Mouse (Mus musculus): ENCODE results near the gene Mylk2. TPM values are rescaled to one million over a fixed set of nuclear protein-coding genes. Genes with fewer than 3 reads are reported as not detected.

Gene Mylk2
- polyA plus RNA-seq, 1 experiment from 2014 or later: 1.3 TPM

- ATAC-seq (ENCODE audit: low read depth): 0 out of 2 replicates have a peak, but pooled peaks have one; percentile 18
- H3K4me1 ChIP-seq (ENCODE audit: control insufficient read depth, insufficient read depth, low read length): no peaks in the 10 kb centered on the region; the same call in 1 of the 2 replicates
- peak overlapping the region; percentile 48 for H3K9ac ChIP-seq (ENCODE audit: low read depth, low read length)
- H3K27ac ChIP-seq (replicated peaks; ENCODE audit: low read depth, low read length): no peak overlapping the region
- peaks cover 67% of the 10 kb centered on the region for H3K27me3 ChIP-seq (replicated peaks; ENCODE audit: control insufficient read depth, insufficient read depth, low read length)
- DNase-seq (ENCODE audit: low spot score): no peak
- no peaks in the 10 kb centered on the region for H3K9me3 ChIP-seq (ENCODE audit: control insufficient read depth, low read length)
- no peaks in the 10 kb centered on the region for H3K36me3 ChIP-seq (ENCODE audit: control insufficient read depth, insufficient read depth, low read length)
- peak overlapping the region; percentile 88 for H3K4me2 ChIP-seq (ENCODE audit: low read depth, low read length)
- 0% methylated on average over 19 of the region's 65 CpGs for WGBS
- peak overlapping the region; percentile 44 for H3K4me3 ChIP-seq (ENCODE audit: low read depth, low read length)
These were observed 31.9 kb downstream of the Mylk2 start for GRCm38 (mm10) chr2:152942898-152943515.

- DNase-seq (ENCODE audit: low spot score) (no peak), ATAC-seq (ENCODE audit: low read depth) (no peak)
- no peaks in the 10 kb centered on the region for H3K9me3 ChIP-seq (ENCODE audit: control insufficient read depth, low read length)
- no peaks in the 10 kb centered on the region; the same call in 1 of the 2 replicates for H3K4me1 ChIP-seq (ENCODE audit: control insufficient read depth, insufficient read depth, low read length)
- H3K4me2 ChIP-seq (ENCODE audit: low read depth, low read length): peak overlapping the region; percentile 88
- no peak overlapping the region for H3K27ac ChIP-seq (replicated peaks; ENCODE audit: low read depth, low read length)
- H3K36me3 ChIP-seq (ENCODE audit: control insufficient read depth, insufficient read depth, low read length): no peaks in the 10 kb centered on the region
- H3K27me3 ChIP-seq (replicated peaks; ENCODE audit: control insufficient read depth, insufficient read depth, low read length): peaks cover 67% of the 10 kb centered on the region
- H3K9ac ChIP-seq (ENCODE audit: low read depth, low read length): 0 out of 2 replicates have a peak overlapping the region, but pooled peaks have one; percentile 48
- WGBS: 7% methylated on average over 8 of the region's 8 CpGs
- peak overlapping the region; percentile 44 for H3K4me3 ChIP-seq (ENCODE audit: low read depth, low read length)
These were observed 32.4 kb downstream of the Mylk2 start for GRCm38 (mm10) chr2:152943568-152943967.

GRCm38 (mm10) chr2:152944013-152944412, 32.9 kb downstream of the Mylk2 start:
- Histone ChIP-seq H3K4me1 (ENCODE audit: control insufficient read depth, insufficient read depth, low read length) (no peaks in the 10 kb centered on the region; the same call in 1 of the 2 replicates), H3K9me3 (ENCODE audit: control insufficient read depth, low read length) (no peaks in the 10 kb centered on the region), H3K27me3 (replicated peaks; ENCODE audit: control insufficient read depth, insufficient read depth, low read length) (peaks cover 67% of the 10 kb centered on the region), H3K4me3 (ENCODE audit: low read depth, low read length) (no peak overlapping the region), H3K9ac (ENCODE audit: low read depth, low read length) (no peak overlapping the region), H3K27ac (replicated peaks; ENCODE audit: low read depth, low read length) (no peak overlapping the region), H3K4me2 (ENCODE audit: low read depth, low read length) (no peak overlapping the region), H3K36me3 (ENCODE audit: control insufficient read depth, insufficient read depth, low read length) (no peaks in the 10 kb centered on the region)
- WGBS: 54% methylated on average over 9 of the region's 9 CpGs
- no peak for ATAC-seq (ENCODE audit: low read depth)
- DNase-seq (ENCODE audit: low spot score): no peak

- no peak overlapping the region for H3K27ac ChIP-seq (replicated peaks; ENCODE audit: low read depth, low read length)
- no peaks in the 10 kb centered on the region for H3K9me3 ChIP-seq (ENCODE audit: control insufficient read depth, low read length)
- ATAC-seq (ENCODE audit: low read depth) (no peak), DNase-seq (ENCODE audit: low spot score) (no peak)
- H3K4me3 ChIP-seq (ENCODE audit: low read depth, low read length): no peak overlapping the region
- H3K27me3 ChIP-seq (replicated peaks; ENCODE audit: control insufficient read depth, insufficient read depth, low read length): peaks cover 66% of the 10 kb centered on the region
- 52% methylated on average over 7 of the region's 7 CpGs for WGBS
- H3K4me1 ChIP-seq (ENCODE audit: control insufficient read depth, insufficient read depth, low read length): no peaks in the 10 kb centered on the region; the same call in 1 of the 2 replicates
- H3K9ac ChIP-seq (ENCODE audit: low read depth, low read length): no peak overlapping the region
- H3K4me2 ChIP-seq (ENCODE audit: low read depth, low read length): no peak overlapping the region
- no peaks in the 10 kb centered on the region for H3K36me3 ChIP-seq (ENCODE audit: control insufficient read depth, insufficient read depth, low read length)
These were observed 35.9 kb downstream of the Mylk2 start for GRCm38 (mm10) chr2:152947098-152947497.

- H3K9ac ChIP-seq (ENCODE audit: low read depth, low read length): no peak overlapping the region
- WGBS: 77% methylated on average over 5 of the region's 5 CpGs
- H3K9me3 ChIP-seq (ENCODE audit: control insufficient read depth, low read length): no peaks in the 10 kb centered on the region
- peaks cover 62% of the 10 kb centered on the region for H3K27me3 ChIP-seq (replicated peaks; ENCODE audit: control insufficient read depth, insufficient read depth, low read length)
- H3K36me3 ChIP-seq (ENCODE audit: control insufficient read depth, insufficient read depth, low read length): no peaks in the 10 kb centered on the region
- no peak overlapping the region for H3K27ac ChIP-seq (replicated peaks; ENCODE audit: low read depth, low read length)
- DNase-seq (ENCODE audit: low spot score) (no peak), ATAC-seq (ENCODE audit: low read depth) (no peak)
- no peak overlapping the region for H3K4me2 ChIP-seq (ENCODE audit: low read depth, low read length)
- H3K4me1 ChIP-seq (ENCODE audit: control insufficient read depth, insufficient read depth, low read length): no peaks in the 10 kb centered on the region
- no peak overlapping the region for H3K4me3 ChIP-seq (ENCODE audit: low read depth, low read length)
These were observed 37.4 kb downstream of the Mylk2 start for GRCm38 (mm10) chr2:152948438-152949020.

GRCm38 (mm10) chr2:152950358-152951064, 39.4 kb downstream of the Mylk2 start:
- WGBS: 26% methylated on average over 10 of the region's 11 CpGs
- Histone ChIP-seq H3K4me1 (ENCODE audit: control insufficient read depth, insufficient read depth, low read length) (no peaks in the 10 kb centered on the region), H3K4me2 (ENCODE audit: low read depth, low read length) (peak overlapping the region; percentile 97), H3K27ac (replicated peaks; ENCODE audit: low read depth, low read length) (no peak overlapping the region), H3K9me3 (ENCODE audit: control insufficient read depth, low read length) (no peaks in the 10 kb centered on the region), H3K4me3 (ENCODE audit: low read depth, low read length) (peak overlapping the region; percentile 63; the same call in 1 of the 2 replicates), H3K27me3 (replicated peaks; ENCODE audit: control insufficient read depth, insufficient read depth, low read length) (peaks cover 47% of the 10 kb centered on the region), H3K9ac (ENCODE audit: low read depth, low read length) (peak overlapping the region; percentile 64), H3K36me3 (ENCODE audit: control insufficient read depth, insufficient read depth, low read length) (no peaks in the 10 kb centered on the region)
- ATAC-seq (ENCODE audit: low read depth) (no peak), DNase-seq (ENCODE audit: low spot score) (no peak)

GRCm38 (mm10) chr2:152951065-152951849, 40.1 kb downstream of the Mylk2 start, which contains the start of gene Dusp15:
Dusp15 (minus strand) TSS chr2:152951698.
- Histone ChIP-seq H3K27me3 (replicated peaks; ENCODE audit: control insufficient read depth, insufficient read depth, low read length) (peaks cover 40% of the 10 kb centered on the region), H3K9me3 (ENCODE audit: control insufficient read depth, low read length) (no peaks in the 10 kb centered on the region), H3K9ac (ENCODE audit: low read depth, low read length) (peak within 1 kb of the TSS; percentile 64), H3K4me1 (ENCODE audit: control insufficient read depth, insufficient read depth, low read length) (no peaks in the 10 kb centered on the region), H3K27ac (replicated peaks; ENCODE audit: low read depth, low read length) (no peak within 1 kb of the TSS), H3K4me3 (ENCODE audit: low read depth, low read length) (peak within 1 kb of the TSS; percentile 63), H3K36me3 (ENCODE audit: control insufficient read depth, insufficient read depth, low read length) (no peaks in the 10 kb centered on the region), H3K4me2 (ENCODE audit: low read depth, low read length) (peak within 1 kb of the TSS; percentile 97)
- WGBS: 10% methylated on average over 11 of the region's 54 CpGs
- peak; percentile 29 for DNase-seq (ENCODE audit: low spot score)
- ATAC-seq (ENCODE audit: low read depth): peak; percentile 65

Data from embryonic facial prominence, embryonic 14.5 days (tissue).